Comparison of ENCODE assay signal across 8 mouse cellular contexts in the genomic region with DNA sequence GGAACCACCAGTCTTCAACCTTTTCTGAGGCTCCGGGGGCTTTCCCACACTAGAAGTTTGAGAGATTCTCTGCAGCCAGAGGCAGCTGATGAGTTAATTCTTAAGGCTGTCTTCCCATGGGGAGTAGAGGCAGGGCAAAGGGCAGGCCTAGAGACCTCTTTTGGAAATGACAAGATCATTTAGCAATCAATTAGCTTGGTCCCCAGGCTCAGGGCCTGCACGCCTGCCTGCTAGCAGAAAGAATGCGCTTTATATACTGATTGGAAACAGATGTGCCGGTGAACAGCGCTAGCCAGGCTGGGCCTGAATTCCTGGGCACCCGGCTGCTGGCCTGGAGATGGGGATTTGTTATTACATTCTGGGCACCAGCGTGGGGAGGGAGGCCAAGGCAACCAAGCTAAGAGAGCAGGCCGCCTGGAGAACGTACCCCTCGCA.
DNase-seq lines count a peak whose midpoint lies in the region; ATAC-seq and TF ChIP-seq lines count a peak whose summit lies in the region.

No protein-coding gene starts in this region.

- TF ChIP-seq CTCF in hindbrain, postnatal 0 days (IDR thresholded peaks at IDR 0.05; ENCODE audit: low read depth) = no peak
- no peak for TF ChIP-seq CTCF in midbrain, postnatal 0 days (IDR thresholded peaks at IDR 0.05)

- H3K4me1 ChIP-seq in hindbrain, postnatal 0 days (ENCODE audit: insufficient read depth, low read length) = 0 out of 2 replicates have a peak, but pooled peaks cover 7% of the 10 kb centered on the region
- no peaks in the 10 kb centered on the region for H3K4me1 ChIP-seq in midbrain, postnatal 0 days (ENCODE audit: insufficient read depth, low read length)

- no peak overlapping the region for H3K4me3 ChIP-seq in hindbrain, postnatal 0 days (ENCODE audit: low read length)
- no peak overlapping the region for H3K4me3 ChIP-seq in midbrain, postnatal 0 days (ENCODE audit: low read depth, low read length)

- H3K27ac ChIP-seq in hindbrain, postnatal 0 days = no peak overlapping the region
- H3K27ac ChIP-seq in midbrain, postnatal 0 days (ENCODE audit: low read depth, low read length) = no peak overlapping the region

- DNase-seq in kidney, adult 11 months = peak; percentile 27
- no peak for DNase-seq in kidney, postnatal 25 days
- DNase-seq in gastrocnemius, postnatal 10 days = peak; percentile 67
- peak; percentile 41 for DNase-seq in hindbrain, postnatal 0 days (ENCODE audit: low spot score)
- peak; percentile 32 for DNase-seq in midbrain, postnatal 0 days (ENCODE audit: low spot score)
- no peak for DNase-seq in left cerebral cortex, adult 9 months (ENCODE audit: low spot score in 2 of 2)

- no peak overlapping the region for H3K4me2 ChIP-seq in hindbrain, postnatal 0 days (ENCODE audit: low read depth, low read length)
- H3K4me2 ChIP-seq in midbrain, postnatal 0 days (ENCODE audit: low read depth, low read length, poor library complexity, severe bottlenecking) = no peak overlapping the region

- WGBS in hindbrain, postnatal 0 days = 37% methylated on average over 10 of the region's 10 CpGs
- whole genome bisulfite sequencing in midbrain, postnatal 0 days = 58% methylated on average over 10 of the region's 10 CpGs

- no peaks in the 10 kb centered on the region; the same call in 1 of the 2 replicates for H3K27me3 ChIP-seq in hindbrain, postnatal 0 days (ENCODE audit: insufficient read depth, low read length)
- H3K27me3 ChIP-seq in midbrain, postnatal 0 days (ENCODE audit: insufficient read depth, low read length) = no peaks in the 10 kb centered on the region

- no peak overlapping the region for H3K9ac ChIP-seq in hindbrain, postnatal 0 days (replicated peaks; ENCODE audit: low read length)
- no peak overlapping the region for H3K9ac ChIP-seq in midbrain, postnatal 0 days (replicated peaks; ENCODE audit: low read length, poor library complexity, severe bottlenecking)

- peak; percentile 38; the same call in 1 of the 2 replicates for ATAC-seq in hindbrain, postnatal 0 days
- ATAC-seq in midbrain, postnatal 0 days (ENCODE audit: low FRiP score) = no peak
- no peak for ATAC-seq in erythroblast, adult 5-6 weeks (replicated peaks; ENCODE audit: low FRiP score, poor library complexity, severe bottlenecking)
- no peak for ATAC-seq in frontal cortex, adult (ENCODE audit: low TSS enrichment)

- H3K9me3 ChIP-seq in hindbrain, postnatal 0 days (ENCODE audit: low read length) = no peaks in the 10 kb centered on the region
- H3K9me3 ChIP-seq in midbrain, postnatal 0 days (ENCODE audit: low read length) = no peaks in the 10 kb centered on the region

- H3K36me3 ChIP-seq in hindbrain, postnatal 0 days (ENCODE audit: insufficient read depth, low read length) = no peaks in the 10 kb centered on the region
- no peaks in the 10 kb centered on the region for H3K36me3 ChIP-seq in midbrain, postnatal 0 days (ENCODE audit: insufficient read depth, low read length)

Comparison
In these comparisons a context has a peak if more than half of its experiments do, and no peak if none do; other contexts are left out.
1. DNase-seq: peak in kidney, adult 11 months (single experiment), gastrocnemius, postnatal 10 days (single experiment), hindbrain, postnatal 0 days (single experiment) and midbrain, postnatal 0 days (single experiment); none in kidney, postnatal 25 days (0 of 2) and left cerebral cortex, adult 9 months (0 of 2).